Mouse (Mus musculus): ENCODE results near the gene Mfsd1. TPM values are rescaled to one million over a fixed set of nuclear protein-coding genes. Genes with fewer than 3 reads are reported as not detected.

The Mfsd1 gene
- total and polyA plus RNA-seq, 2 experiments from 2014 or later = 27.4 to 33.3 TPM

DNA sequence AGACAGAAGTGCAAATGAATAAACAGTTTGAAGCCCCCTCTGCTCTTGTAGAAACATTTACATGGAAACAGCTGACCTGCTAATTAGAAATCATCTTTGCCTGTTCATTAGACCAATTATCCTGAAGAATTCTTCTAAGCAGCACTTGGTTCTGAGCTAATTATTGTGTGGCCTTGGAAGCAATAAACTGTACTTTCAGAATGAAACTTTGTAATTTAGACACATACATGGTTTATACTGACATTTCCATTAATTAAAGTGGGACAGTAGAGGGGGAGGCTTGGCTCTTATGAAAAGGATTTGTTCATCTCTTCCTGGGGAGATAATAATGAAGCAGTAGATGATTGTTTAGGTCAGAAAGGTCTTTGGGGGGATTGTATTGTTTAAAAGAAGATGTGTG is 35.7 kb downstream of the Mfsd1 start:
- Histone ChIP-seq H3K4me3 (ENCODE audit: low read depth, low read length) (no peak overlapping the region), H3K4me2 (ENCODE audit: low read depth, low read length) (no peak overlapping the region), H3K9me3 (replicated peaks; ENCODE audit: control insufficient read depth, low read length) (no peaks in the 10 kb centered on the region), H3K27me3 (ENCODE audit: control insufficient read depth, insufficient read depth, low read length) (no peaks in the 10 kb centered on the region), H3K36me3 (replicated peaks; ENCODE audit: control insufficient read depth, insufficient read depth, low read length) (no peaks in the 10 kb centered on the region), H3K9ac (replicated peaks; ENCODE audit: low read depth, low read length) (no peak overlapping the region), H3K27ac (ENCODE audit: low read depth) (no peak overlapping the region), H3K4me1 (ENCODE audit: control insufficient read depth, insufficient read depth) (no peaks in the 10 kb centered on the region)
- no peak for TF ChIP-seq EP300 (IDR thresholded peaks at IDR 0.05; ENCODE audit: low read depth)
- no peak for TF ChIP-seq CTCF (IDR thresholded peaks at IDR 0.05; ENCODE audit: low read depth)
- no peak for DNase-seq (ENCODE audit: low spot score)
- ATAC-seq (ENCODE audit: insufficient read depth, low read depth) = no peak

DNA sequence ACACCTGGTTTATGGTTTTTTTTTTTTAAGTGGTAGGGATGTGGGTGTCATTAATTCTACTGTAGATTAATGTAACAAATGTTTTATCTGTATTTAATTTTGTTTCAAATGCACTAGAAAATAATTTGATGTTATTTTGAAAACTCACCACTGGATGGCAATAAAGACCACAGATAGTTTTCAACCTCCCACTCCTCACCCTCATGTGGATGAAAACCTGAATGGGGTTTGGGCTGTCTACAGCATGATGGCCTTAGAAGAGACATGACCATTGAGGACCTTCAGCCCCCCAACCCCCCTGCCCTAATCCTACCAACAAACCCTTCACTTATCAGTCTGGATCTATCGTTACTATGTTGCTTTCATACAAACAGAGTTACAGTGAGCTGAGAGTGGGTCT is 42.1 kb downstream of the Mfsd1 start:
- Histone ChIP-seq H3K9me3 (replicated peaks; ENCODE audit: control insufficient read depth, low read length) (no peaks in the 10 kb centered on the region), H3K27me3 (ENCODE audit: control insufficient read depth, insufficient read depth, low read length) (no peaks in the 10 kb centered on the region), H3K4me2 (ENCODE audit: low read depth, low read length) (no peak overlapping the region), H3K36me3 (replicated peaks; ENCODE audit: control insufficient read depth, insufficient read depth, low read length) (no peaks in the 10 kb centered on the region), H3K4me1 (ENCODE audit: control insufficient read depth, insufficient read depth) (no peaks in the 10 kb centered on the region), H3K9ac (replicated peaks; ENCODE audit: low read depth, low read length) (no peak overlapping the region), H3K4me3 (ENCODE audit: low read depth, low read length) (no peak overlapping the region), H3K27ac (ENCODE audit: low read depth) (no peak overlapping the region)
- 78% methylated on average over 1 of the region's 1 CpGs for WGBS
- ATAC-seq (ENCODE audit: insufficient read depth, low read depth) (no peak), DNase-seq (ENCODE audit: low spot score) (peak; percentile 9)
- TF ChIP-seq EP300 (IDR thresholded peaks at IDR 0.05; ENCODE audit: low read depth) (no peak), CTCF (IDR thresholded peaks at IDR 0.05; ENCODE audit: low read depth) (peak; percentile 19; the same call in 1 of the 2 replicates)

DNA sequence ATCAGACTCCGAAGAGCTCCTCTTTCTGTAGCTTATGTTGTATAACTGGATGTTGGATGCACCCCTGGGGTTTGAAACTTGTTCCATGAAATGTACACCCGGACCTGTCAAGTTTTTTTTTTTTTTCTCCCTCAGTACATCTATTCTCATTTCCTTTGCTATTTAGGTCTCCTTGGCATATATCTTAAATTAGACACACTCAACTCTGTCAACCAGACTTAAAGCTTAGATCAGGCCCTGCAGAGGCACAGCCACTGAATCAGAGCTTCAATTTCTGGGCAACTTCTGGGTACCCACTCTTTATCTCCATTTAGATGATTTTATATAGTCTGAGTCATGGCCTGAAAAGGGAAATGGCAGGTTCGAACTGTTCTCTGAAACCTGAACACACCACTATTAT is 60.6 kb downstream of the Mfsd1 start:
- no peak for ATAC-seq (ENCODE audit: insufficient read depth, low read depth)
- no peak for DNase-seq (ENCODE audit: low spot score)
- Histone ChIP-seq H3K4me1 (ENCODE audit: control insufficient read depth, insufficient read depth) (no peaks in the 10 kb centered on the region), H3K4me3 (ENCODE audit: low read depth, low read length) (no peak overlapping the region), H3K9me3 (replicated peaks; ENCODE audit: control insufficient read depth, low read length) (no peaks in the 10 kb centered on the region), H3K9ac (replicated peaks; ENCODE audit: low read depth, low read length) (no peak overlapping the region), H3K27ac (ENCODE audit: low read depth) (no peak overlapping the region), H3K27me3 (ENCODE audit: control insufficient read depth, insufficient read depth, low read length) (no peaks in the 10 kb centered on the region), H3K4me2 (ENCODE audit: low read depth, low read length) (no peak overlapping the region), H3K36me3 (replicated peaks; ENCODE audit: control insufficient read depth, insufficient read depth, low read length) (no peaks in the 10 kb centered on the region)
- TF ChIP-seq CTCF (IDR thresholded peaks at IDR 0.05; ENCODE audit: low read depth) = no peak
- TF ChIP-seq EP300 (IDR thresholded peaks at IDR 0.05; ENCODE audit: low read depth) = no peak
- WGBS = 87% methylated on average over 3 of the region's 3 CpGs

DNA sequence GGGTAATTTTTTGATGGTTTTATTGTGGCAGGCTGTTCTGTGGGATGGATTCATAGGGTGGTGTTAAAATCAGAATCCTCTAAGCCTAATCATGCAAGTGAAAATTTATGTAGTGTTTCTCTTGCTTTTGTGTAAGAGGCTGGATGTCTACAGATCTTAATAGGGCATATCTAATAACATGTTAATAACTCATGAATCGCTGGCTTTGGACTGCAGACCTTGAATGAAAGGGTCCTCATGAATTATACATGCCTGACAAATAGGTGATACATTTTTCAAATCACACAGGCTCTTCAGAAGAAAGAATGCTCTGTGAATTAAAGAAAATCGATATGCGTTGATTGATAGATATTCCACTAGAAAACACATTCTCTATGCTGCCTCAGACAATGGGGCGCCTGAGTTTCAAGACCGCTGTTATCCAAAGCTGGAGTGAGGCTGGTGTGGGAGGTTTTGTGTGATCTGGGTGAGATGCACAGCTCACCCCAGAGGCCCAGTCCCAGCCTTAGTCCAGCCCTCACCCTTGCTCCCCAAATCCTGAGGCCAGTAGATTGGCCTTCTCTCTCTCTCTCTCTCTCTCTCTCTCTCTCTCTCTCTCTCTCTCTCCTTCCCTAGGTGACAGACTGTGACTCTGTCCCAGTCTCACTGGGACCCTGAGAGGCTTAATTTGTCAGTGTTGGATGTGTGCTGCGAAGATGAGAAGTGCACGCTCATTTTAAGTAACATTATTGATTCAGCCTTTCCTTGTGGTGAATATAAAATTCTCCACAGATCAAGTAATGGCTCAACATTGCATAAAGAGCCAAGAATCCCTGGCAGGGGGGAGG is 63.3 kb downstream of the Mfsd1 start:
- 78% methylated on average over 7 of the region's 7 CpGs for WGBS
- no peak for DNase-seq (ENCODE audit: low spot score)
- Histone ChIP-seq H3K4me1 (ENCODE audit: control insufficient read depth, insufficient read depth) (no peaks in the 10 kb centered on the region), H3K4me3 (ENCODE audit: low read depth, low read length) (no peak overlapping the region), H3K27ac (ENCODE audit: low read depth) (no peak overlapping the region), H3K4me2 (ENCODE audit: low read depth, low read length) (no peak overlapping the region), H3K9me3 (replicated peaks; ENCODE audit: control insufficient read depth, low read length) (no peaks in the 10 kb centered on the region), H3K27me3 (ENCODE audit: control insufficient read depth, insufficient read depth, low read length) (no peaks in the 10 kb centered on the region), H3K9ac (replicated peaks; ENCODE audit: low read depth, low read length) (no peak overlapping the region), H3K36me3 (replicated peaks; ENCODE audit: control insufficient read depth, insufficient read depth, low read length) (no peaks in the 10 kb centered on the region)
- no peak for ATAC-seq (ENCODE audit: insufficient read depth, low read depth)
- TF ChIP-seq CTCF (IDR thresholded peaks at IDR 0.05; ENCODE audit: low read depth) (no peak), EP300 (IDR thresholded peaks at IDR 0.05; ENCODE audit: low read depth) (no peak)

Other genes starting within 250 kb of the Mfsd1 start
- 153 and 221 TPM in 2 replicates for gene Mlf1, start 208.6 kb upstream of the Mfsd1 start, total RNA-seq (2014; rRNA removed; ENCODE audit: low replicate concordance)
- 609 and 675 TPM in 2 replicates for gene Mlf1, start 208.6 kb upstream of the Mfsd1 start, polyA plus RNA-seq (2015; fragmentation: Nextera tagmentation; extraction: Ambion mirVana)
- gene Gm17402, start 207.6 kb upstream of the Mfsd1 start, total RNA-seq (2014; rRNA removed; ENCODE audit: low replicate concordance) = not detected in 2 replicates
- gene Gm17402, start 207.6 kb upstream of the Mfsd1 start, polyA plus RNA-seq (2015; fragmentation: Nextera tagmentation; extraction: Ambion mirVana) = not detected in 2 replicates
- 118 and 147 TPM in 2 replicates for gene Gfm1, start 152.6 kb upstream of the Mfsd1 start, total RNA-seq (2014; rRNA removed; ENCODE audit: low replicate concordance)
- 120 and 134 TPM in 2 replicates for gene Gfm1, start 152.6 kb upstream of the Mfsd1 start, polyA plus RNA-seq (2015; fragmentation: Nextera tagmentation; extraction: Ambion mirVana)
- 10.2 and 22.5 TPM in 2 replicates for gene Lxn, start 118.8 kb upstream of the Mfsd1 start, total RNA-seq (2014; rRNA removed; ENCODE audit: low replicate concordance)
- gene Lxn, start 118.8 kb upstream of the Mfsd1 start, polyA plus RNA-seq (2015; fragmentation: Nextera tagmentation; extraction: Ambion mirVana) = 44.1 and 47.2 TPM in 2 replicates
- gene Rarres1, start 67.2 kb upstream of the Mfsd1 start, total RNA-seq (2014; rRNA removed; ENCODE audit: low replicate concordance) = 3.6 and 4.0 TPM in 2 replicates
- gene Rarres1, start 67.2 kb upstream of the Mfsd1 start, polyA plus RNA-seq (2015; fragmentation: Nextera tagmentation; extraction: Ambion mirVana) = 1.1 and 1.3 TPM in 2 replicates